Mouse (Mus musculus) midbrain, embryonic 11.5 days (tissue): ENCODE measurements around the gene Crybg1. TPM values are rescaled to one million over a fixed set of nuclear protein-coding genes. Genes with fewer than 3 reads are reported as not detected.
A peak's percentile ranks its signal among the peaks of the same experiment; 100 is the strongest.

Experiments used
- ATAC-seq: fragments of 200-750 bp; cut with Nextera tagmentation; 2 replicates; pipeline ENCODE4 v1.8.0; 2017; ENCODE audit warnings: moderate TSS enrichment, moderate library complexity; ENCODE audit not compliant: low FRiP score
- DNase-seq: peaks from one replicate; pipeline ENCODE4 v3.0.0; 2015; ENCODE audit warnings: low spot score; ENCODE audit errors: missing footprints
- H3K27ac ChIP-seq: fragments of 300-500 bp; sonication (generic); 2 replicates; pipeline ENCODE4 v1.5.1; 2014; ENCODE audit warnings: low read depth, low read length
- H3K27me3 ChIP-seq: fragments of 300-500 bp; sonication (generic); 2 replicates; pipeline ENCODE4 v1.6.1; 2014; ENCODE audit warnings: mild to moderate bottlenecking, low read length, moderate library complexity, mixed read lengths; ENCODE audit not compliant: control insufficient read depth, insufficient read depth
- H3K36me3 ChIP-seq: fragments of 300-500 bp; sonication (generic); 2 replicates; pipeline ENCODE4 v1.6.1; 2014; ENCODE audit warnings: mild to moderate bottlenecking, low read length, moderate library complexity, mixed read lengths; ENCODE audit not compliant: control insufficient read depth, insufficient read depth
- H3K4me1 ChIP-seq: fragments of 300-500 bp; sonication (generic); 2 replicates; pipeline ENCODE4 v1.6.1; 2014; ENCODE audit warnings: low read length; ENCODE audit not compliant: control insufficient read depth, insufficient read depth
- H3K4me2 ChIP-seq: fragments of 300-500 bp; sonication (generic); 2 replicates; pipeline ENCODE4 v1.6.1; 2014; ENCODE audit warnings: mild to moderate bottlenecking, moderate library complexity
- H3K4me3 ChIP-seq: fragments of 300-500 bp; sonication (generic); 2 replicates; pipeline ENCODE4 v1.5.1; 2014; ENCODE audit warnings: low read depth, low read length
- H3K9ac ChIP-seq: fragments of 300-500 bp; sonication (generic); 2 replicates; pipeline ENCODE4 v1.6.1; 2014; ENCODE audit warnings: low read length
- H3K9me3 ChIP-seq: fragments of 300-500 bp; sonication (generic); 2 replicates; pipeline ENCODE4 v1.6.1; 2016; ENCODE audit warnings: low read length; ENCODE audit not compliant: control insufficient read depth
- WGBS: fragments of 180-500 bp; shearing (Covaris S2); extraction: QIAGEN DNeasy Blood & Tissue Kit; methylation state at CpG from one replicate; pipeline ENCODE4 v1.1.7; 2014; 5-methylcytosine and 5-hydroxymethylcytosine counted together
- polyA plus RNA-seq: library from polyadenylated mRNA; unstranded; fragments of >200 nt; fragmentation: Nextera tagmentation; extraction: Ambion mirVana; gene quantifications from 2 replicates; pipeline ENCODE4 v1.2.1, GENCODE M21; 2014

The Crybg1 gene
- polyA plus RNA-seq, 1 experiment from 2014 or later, result 0.27 TPM

GRCm38 (mm10) chr10:44157489-44157888 lies 8.8 kb upstream of the Crybg1 start:
- Histone ChIP-seq H3K27me3 (no peaks in the 10 kb centered on the region), H3K9ac (no peak overlapping the region), H3K9me3 (no peaks in the 10 kb centered on the region), H3K4me2 (no peak overlapping the region), H3K27ac (no peak overlapping the region), H3K4me1 (no peaks in the 10 kb centered on the region), H3K36me3 (no peaks in the 10 kb centered on the region), H3K4me3 (no peak overlapping the region)
- ATAC-seq (no peak), DNase-seq (no peak)
- 77% methylated on average over 2 of the region's 2 CpGs for whole genome bisulfite sequencing

- no peak for DNase-seq
- no peak overlapping the region for H3K4me3 ChIP-seq
- H3K36me3 ChIP-seq, result no peaks in the 10 kb centered on the region
- H3K9me3 ChIP-seq, result no peaks in the 10 kb centered on the region
- peaks cover 9% of the 10 kb centered on the region for H3K4me1 ChIP-seq
- 92% methylated on average over 2 of the region's 2 CpGs for WGBS
- H3K4me2 ChIP-seq, result no peak overlapping the region
- no peak overlapping the region for H3K9ac ChIP-seq
- no peak overlapping the region for H3K27ac ChIP-seq
- peaks cover 4% of the 10 kb centered on the region for H3K27me3 ChIP-seq
- ATAC-seq, result no peak
Measured at GRCm38 (mm10) chr10:44150501-44150900, 1.8 kb upstream of the Crybg1 start.

DNA sequence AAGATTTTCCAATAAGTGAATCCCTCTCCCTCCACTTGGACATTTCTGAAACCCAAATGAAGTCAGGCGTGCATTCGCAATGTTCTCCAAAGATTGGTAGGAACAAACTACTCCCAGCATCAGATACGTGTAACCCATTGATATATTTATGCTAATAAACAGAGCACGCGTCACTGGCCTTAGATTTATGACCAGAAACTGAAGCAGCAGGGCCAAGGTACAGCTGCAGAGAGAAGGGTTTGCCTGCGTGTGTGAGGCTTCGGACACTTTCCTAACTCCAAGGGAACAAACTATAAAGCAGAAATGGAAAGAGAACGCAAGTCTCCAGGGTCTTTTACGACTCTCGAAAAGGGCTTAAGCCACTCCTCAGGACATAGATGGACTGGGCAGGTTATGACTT lies 5.3 kb downstream of the Crybg1 start:
- 92% methylated on average over 10 of the region's 10 CpGs for WGBS
- H3K4me2 ChIP-seq, result no peak overlapping the region
- ATAC-seq, result no peak

DNA sequence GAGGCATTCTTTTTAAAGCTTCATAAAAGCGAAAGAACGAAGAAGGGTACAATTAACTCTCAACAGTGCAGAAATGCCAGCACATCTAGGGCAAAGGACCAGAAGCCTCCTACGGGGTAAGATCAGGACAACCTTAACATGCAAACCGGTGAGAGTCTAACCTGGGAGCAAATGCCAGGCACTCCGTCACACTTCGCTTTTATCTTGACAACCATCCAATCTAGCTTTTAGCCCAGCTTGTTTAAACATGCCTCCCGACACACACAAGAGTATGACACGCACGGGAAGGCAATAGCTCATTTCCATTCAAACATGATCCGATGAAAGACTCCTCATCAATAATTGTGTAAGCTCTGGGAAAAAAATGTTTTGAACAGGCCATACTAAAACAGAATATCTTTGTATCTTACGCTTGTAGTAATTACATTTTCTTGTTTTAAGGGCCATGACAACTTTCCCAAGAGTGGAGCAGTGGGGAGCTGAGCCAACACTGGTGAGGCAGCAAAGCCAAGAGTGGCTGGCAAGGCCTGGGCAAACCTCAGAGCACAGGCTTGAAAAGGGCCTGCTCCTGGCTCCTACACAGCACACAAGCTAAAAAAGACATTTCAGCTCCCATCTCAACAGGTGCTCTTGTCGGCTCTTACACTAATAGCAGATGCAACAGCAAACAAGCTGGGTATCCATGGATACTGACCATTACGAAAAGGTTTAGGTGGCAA lies 10.4 kb downstream of the Crybg1 start:
- Histone ChIP-seq H3K4me3 (no peak overlapping the region), H3K9ac (no peak overlapping the region), H3K27me3 (no peaks in the 10 kb centered on the region), H3K9me3 (no peaks in the 10 kb centered on the region), H3K4me1 (peaks cover 2% of the 10 kb centered on the region; the same call in 1 of the 2 replicates), H3K36me3 (no peaks in the 10 kb centered on the region), H3K4me2 (no peak overlapping the region), H3K27ac (no peak overlapping the region)
- ATAC-seq, result no peak
- WGBS, result 91% methylated on average over 13 of the region's 13 CpGs
- no peak for DNase-seq

More for the DNA sequence above, 5.3 kb downstream of the Crybg1 start:
- Histone ChIP-seq H3K27ac (no peak overlapping the region), H3K36me3 (no peaks in the 10 kb centered on the region), H3K9me3 (no peaks in the 10 kb centered on the region), H3K4me3 (no peak overlapping the region), H3K4me1 (no peaks in the 10 kb centered on the region; the same call in 1 of the 2 replicates), H3K9ac (no peak overlapping the region), H3K27me3 (no peaks in the 10 kb centered on the region)
- DNase-seq, result no peak

DNA sequence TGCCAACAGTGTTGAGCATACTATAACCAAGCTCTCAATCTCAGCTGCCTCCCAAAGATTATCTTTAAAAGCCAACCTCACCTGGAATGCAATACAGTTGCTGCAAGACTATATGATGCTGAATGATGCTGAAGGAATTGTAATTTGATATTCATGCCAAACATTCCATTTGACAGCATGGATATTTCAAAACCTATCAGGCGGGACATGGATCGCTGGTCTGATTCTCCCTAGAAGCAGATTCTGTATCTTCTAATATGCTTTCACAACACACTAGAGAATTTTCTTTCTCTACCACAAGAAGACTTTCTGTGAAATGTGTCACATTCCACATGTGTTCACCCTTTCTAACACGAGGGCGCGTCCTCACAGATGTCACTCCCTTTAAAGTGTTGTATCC lies 22.6 kb downstream of the Crybg1 start:
- no peak overlapping the region for H3K4me3 ChIP-seq
- ATAC-seq, result no peak
- no peak overlapping the region for H3K9ac ChIP-seq
- 0 out of 2 replicates have a peak, but pooled peaks cover 3% of the 10 kb centered on the region for H3K4me1 ChIP-seq
- no peaks in the 10 kb centered on the region for H3K36me3 ChIP-seq
- H3K27ac ChIP-seq, result no peak overlapping the region
- H3K27me3 ChIP-seq, result no peaks in the 10 kb centered on the region
- H3K9me3 ChIP-seq, result no peaks in the 10 kb centered on the region
- no peak overlapping the region for H3K4me2 ChIP-seq
- DNase-seq, result no peak
- WGBS, result 86% methylated on average over 5 of the region's 5 CpGs

- ATAC-seq (peak; percentile 85), DNase-seq (no peak)
- H3K4me1 ChIP-seq, result 0 out of 2 replicates have a peak, but pooled peaks cover 3% of the 10 kb centered on the region
- H3K27me3 ChIP-seq, result no peaks in the 10 kb centered on the region
- H3K9me3 ChIP-seq, result no peaks in the 10 kb centered on the region
- no peak overlapping the region for H3K4me2 ChIP-seq
- no peak overlapping the region for H3K9ac ChIP-seq
- no peak overlapping the region for H3K4me3 ChIP-seq
- H3K36me3 ChIP-seq, result no peaks in the 10 kb centered on the region
- no peak overlapping the region for H3K27ac ChIP-seq
- 63% methylated on average over 6 of the region's 6 CpGs for WGBS
Measured at GRCm38 (mm10) chr10:44124400-44124933, 24.2 kb downstream of the Crybg1 start.

GRCm38 (mm10) chr10:44118616-44119015 lies 30.0 kb downstream of the Crybg1 start:
- no peaks in the 10 kb centered on the region for H3K27me3 ChIP-seq
- WGBS, result 41% methylated on average over 4 of the region's 4 CpGs
- H3K4me1 ChIP-seq, result no peaks in the 10 kb centered on the region
- no peak overlapping the region for H3K4me3 ChIP-seq
- ATAC-seq, result no peak
- H3K9ac ChIP-seq, result no peak overlapping the region
- no peak overlapping the region for H3K4me2 ChIP-seq
- no peak overlapping the region for H3K27ac ChIP-seq
- H3K9me3 ChIP-seq, result no peaks in the 10 kb centered on the region
- DNase-seq, result no peak
- H3K36me3 ChIP-seq, result no peaks in the 10 kb centered on the region

GRCm38 (mm10) chr10:44116796-44117195 lies 31.9 kb downstream of the Crybg1 start:
- no peak overlapping the region for H3K27ac ChIP-seq
- no peaks in the 10 kb centered on the region for H3K4me1 ChIP-seq
- no peak overlapping the region for H3K9ac ChIP-seq
- no peak for ATAC-seq
- DNase-seq, result no peak
- H3K36me3 ChIP-seq, result no peaks in the 10 kb centered on the region
- H3K4me3 ChIP-seq, result no peak overlapping the region
- WGBS, result 96% methylated on average over 5 of the region's 5 CpGs
- no peaks in the 10 kb centered on the region for H3K9me3 ChIP-seq
- no peak overlapping the region for H3K4me2 ChIP-seq
- H3K27me3 ChIP-seq, result no peaks in the 10 kb centered on the region

GRCm38 (mm10) chr10:44114611-44115010 lies 34.0 kb downstream of the Crybg1 start:
- ATAC-seq (no peak), DNase-seq (no peak)
- H3K4me1 ChIP-seq, result no peaks in the 10 kb centered on the region
- WGBS, result 78% methylated on average over 4 of the region's 4 CpGs
- H3K36me3 ChIP-seq, result no peaks in the 10 kb centered on the region
- no peaks in the 10 kb centered on the region for H3K27me3 ChIP-seq
- no peak overlapping the region for H3K4me2 ChIP-seq
- no peak overlapping the region for H3K27ac ChIP-seq
- no peaks in the 10 kb centered on the region for H3K9me3 ChIP-seq
- H3K9ac ChIP-seq, result no peak overlapping the region
- H3K4me3 ChIP-seq, result no peak overlapping the region
